Mouse (Mus musculus): Measurements from ENCODE around the gene Tbck.

Gene Tbck

GRCm38 (mm10) chr3:132868838-132869237 is 184.9 kb downstream of the Tbck start:
- DNase-seq (ENCODE audit: low spot score in 2 of 2), result no peak

GRCm38 (mm10) chr3:132870079-132870478 is 186.1 kb downstream of the Tbck start:
- DNase-seq (ENCODE audit: low spot score in 2 of 2), result no peak

GRCm38 (mm10) chr3:132871318-132871904 is 187.5 kb downstream of the Tbck start:
- no peak for DNase-seq (ENCODE audit: low spot score in 2 of 2)

GRCm38 (mm10) chr3:132873251-132873650 is 189.3 kb downstream of the Tbck start:
- DNase-seq (ENCODE audit: low spot score in 2 of 2), result no peak

- no peak for DNase-seq (ENCODE audit: low spot score in 2 of 2)
Measured at GRCm38 (mm10) chr3:132876011-132876708, 192.2 kb downstream of the Tbck start.

- no peak for DNase-seq (ENCODE audit: low spot score in 2 of 2)
Measured at GRCm38 (mm10) chr3:132876933-132877676, 193.2 kb downstream of the Tbck start.

GRCm38 (mm10) chr3:132880361-132880760 is 196.4 kb downstream of the Tbck start:
- no peak for DNase-seq (ENCODE audit: low spot score in 2 of 2)

GRCm38 (mm10) chr3:132880826-132881225 is 196.9 kb downstream of the Tbck start:
- DNase-seq (ENCODE audit: low spot score in 2 of 2), result no peak

- DNase-seq (ENCODE audit: low spot score in 2 of 2), result no peak
Measured at GRCm38 (mm10) chr3:132883256-132883655, 199.3 kb downstream of the Tbck start.

GRCm38 (mm10) chr3:132884459-132884858 is 200.5 kb downstream of the Tbck start:
- no peak for DNase-seq (ENCODE audit: low spot score in 2 of 2)

- no peak for DNase-seq (ENCODE audit: low spot score in 2 of 2)
Measured at GRCm38 (mm10) chr3:132886419-132887050, 202.6 kb downstream of the Tbck start.

- no peak for DNase-seq (ENCODE audit: low spot score in 2 of 2)
Measured at GRCm38 (mm10) chr3:132887074-132887848, 203.3 kb downstream of the Tbck start.

All from frontal cortex, postnatal 10 days (tissue).